Mouse (Mus musculus) CH12.LX (cell line): Measurements from ENCODE around the gene Rnf123. TPM values are rescaled to one million over a fixed set of nuclear protein-coding genes. Genes with fewer than 3 reads are reported as not detected.
A peak's percentile ranks its signal among the peaks of the same experiment; 100 is the strongest.

Experiments used
- DNase-seq: peaks from one replicate; pipeline ENCODE4 v3.0.0-alpha.2; 2013; ENCODE audit errors: extremely low read depth
- H3K27ac ChIP-seq: 2 replicates; pipeline ENCODE4 v1.5.1; 2012; ENCODE audit warnings: low read depth, mild to moderate bottlenecking, control low read depth, moderate library complexity; ENCODE audit not compliant: insufficient read depth
- H3K27me3 ChIP-seq: replicated peaks from 2 replicates; pipeline ENCODE3; 2012; ENCODE audit warnings: inconsistent platforms
- H3K36me3 ChIP-seq, 2 experiments: replicated peaks in 1 of 2; 2 replicates each; pipeline versions ENCODE3 to v1.6.1; 2012; ENCODE audit warnings: inconsistent platforms in 1 of 2, low read length in 1 of 2, mild to moderate bottlenecking in 1 of 2, mixed read lengths in 1 of 2, moderate library complexity in 1 of 2; ENCODE audit not compliant: control insufficient read depth in 1 of 2, insufficient read depth in 1 of 2
- H3K4me1 ChIP-seq, 2 experiments: 2 replicates each; pipeline ENCODE4 v1.6.1; 2012; ENCODE audit warnings: inconsistent platforms in 1 of 2, moderate library complexity in 1 of 2; ENCODE audit not compliant: insufficient read depth in 2 of 2, control insufficient read depth in 1 of 2
- H3K4me2 ChIP-seq: 2 replicates; pipeline ENCODE4 v1.6.1; 2012; ENCODE audit warnings: low read depth, mild to moderate bottlenecking, control low read depth; ENCODE audit not compliant: poor library complexity, insufficient read depth, severe bottlenecking
- H3K4me3 ChIP-seq, 3 experiments: fragments of 150-350 bp in 1 of 3; sonication (generic) in 1 of 3; replicated peaks in 1 of 3; 2 replicates each; pipeline versions ENCODE3 to v1.5.1; 2011 to 2012; ENCODE audit warnings: low read depth in 2 of 3, low read length in 2 of 3, mild to moderate bottlenecking in 2 of 3, moderate library complexity in 2 of 3, control low read depth in 1 of 3, improper control_type of control experiment in 1 of 3, inconsistent platforms in 1 of 3, mixed read lengths in 1 of 3; ENCODE audit not compliant: poor library complexity in 1 of 3
- H3K79me2 ChIP-seq: replicated peaks from 2 replicates; pipeline ENCODE4 v1.6.1; 2012; ENCODE audit warnings: mild to moderate bottlenecking, moderate library complexity; ENCODE audit not compliant: control insufficient read depth, poor library complexity, insufficient read depth, severe bottlenecking; ENCODE audit errors: extremely low read depth
- H3K9ac ChIP-seq: 2 replicates; pipeline ENCODE4 v1.6.1; 2012; ENCODE audit warnings: low read depth, mild to moderate bottlenecking, control low read depth, moderate library complexity; ENCODE audit not compliant: insufficient read depth
- H3K9me3 ChIP-seq: replicated peaks from 2 replicates; pipeline ENCODE3; 2012; ENCODE audit warnings: low read length, inconsistent platforms, mixed read lengths
- BHLHE40 ChIP-seq: IDR thresholded peaks from 2 replicates; pipeline ENCODE4 v1.6.1; 2011; ENCODE audit warnings: mild to moderate bottlenecking, low read depth, low read length, improper control_type of control experiment
- CHD1 ChIP-seq: IDR thresholded peaks from 2 replicates; pipeline ENCODE4 v1.6.1; 2012; ENCODE audit warnings: low read depth, low read length, improper control_type of control experiment, inconsistent platforms
- CHD2 ChIP-seq: IDR thresholded peaks from 2 replicates; pipeline ENCODE4 v1.6.1; 2011; ENCODE audit warnings: low read length, improper control_type of control experiment
- CTCF ChIP-seq, 2 experiments: IDR thresholded peaks in 1 of 2; conservative IDR thresholded peaks in 1 of 2; 2 replicates each; pipeline ENCODE4 v1.5.1; 2011 to 2012; ENCODE audit warnings: low read depth in 2 of 2, low read length in 2 of 2, improper control_type of control experiment in 1 of 2, inconsistent platforms in 1 of 2, mild to moderate bottlenecking in 1 of 2, moderate library complexity in 1 of 2
- E2F4 ChIP-seq: IDR thresholded peaks from 2 replicates; pipeline ENCODE4 v1.6.1; 2011; ENCODE audit warnings: low read depth, low read length, improper control_type of control experiment; ENCODE audit not compliant: insufficient replicate concordance
- ELF1 ChIP-seq: IDR thresholded peaks from 2 replicates; pipeline ENCODE4 v1.6.1; 2014; ENCODE audit warnings: low read depth, mild to moderate bottlenecking, inconsistent platforms, low read length, improper control_type of control experiment
- EP300 ChIP-seq: IDR thresholded peaks from 2 replicates; pipeline ENCODE4 v1.6.1; 2011; ENCODE audit warnings: low read length, improper control_type of control experiment
- ETS1 ChIP-seq: conservative IDR thresholded peaks from 2 replicates; pipeline ENCODE4 v1.6.1; 2012; ENCODE audit warnings: low read depth, mild to moderate bottlenecking, inconsistent platforms, low read length, improper control_type of control experiment, moderate library complexity
- GABPA ChIP-seq: IDR thresholded peaks from 2 replicates; pipeline ENCODE4 v1.6.1; 2012; ENCODE audit warnings: low read depth, low read length, improper control_type of control experiment, inconsistent platforms; ENCODE audit not compliant: insufficient replicate concordance
- HCFC1 ChIP-seq: IDR thresholded peaks from 2 replicates; pipeline ENCODE4 v1.6.1; 2012; ENCODE audit warnings: low read depth, mild to moderate bottlenecking, inconsistent platforms, low read length, improper control_type of control experiment
- IRF4 ChIP-seq: IDR thresholded peaks from 2 replicates; pipeline ENCODE4 v1.6.1; 2014; ENCODE audit warnings: low read depth, mild to moderate bottlenecking, inconsistent platforms, low read length, improper control_type of control experiment
- JUN ChIP-seq: IDR thresholded peaks from 2 replicates; pipeline ENCODE4 v1.6.1; 2011; ENCODE audit warnings: low read depth, mild to moderate bottlenecking, low read length, improper control_type of control experiment, moderate library complexity; ENCODE audit not compliant: insufficient read depth
- JUND ChIP-seq: conservative IDR thresholded peaks from 2 replicates; pipeline ENCODE4 v1.6.1; 2011; ENCODE audit warnings: low read depth, low read length, improper control_type of control experiment
- KAT2A ChIP-seq: IDR thresholded peaks from 2 replicates; pipeline ENCODE4 v1.6.1; 2012; ENCODE audit warnings: low read length, improper control_type of control experiment, inconsistent platforms; ENCODE audit not compliant: insufficient replicate concordance
- MAFK ChIP-seq: IDR thresholded peaks from 2 replicates; pipeline ENCODE4 v1.6.1; 2011; ENCODE audit warnings: low read length, improper control_type of control experiment; ENCODE audit not compliant: insufficient replicate concordance
- MAX ChIP-seq: IDR thresholded peaks from 2 replicates; pipeline ENCODE4 v1.6.1; 2011; ENCODE audit warnings: low read length, improper control_type of control experiment
- MAZ ChIP-seq: IDR thresholded peaks from 2 replicates; pipeline ENCODE4 v1.6.1; 2012; ENCODE audit warnings: low read depth, mild to moderate bottlenecking, inconsistent platforms, low read length, improper control_type of control experiment, moderate library complexity
- MEF2A ChIP-seq: IDR thresholded peaks from 2 replicates; pipeline ENCODE4 v1.6.1; 2014; ENCODE audit warnings: low read depth, mild to moderate bottlenecking, inconsistent platforms, low read length, improper control_type of control experiment, borderline replicate concordance
- MXI1 ChIP-seq: IDR thresholded peaks from 2 replicates; pipeline ENCODE4 v1.6.1; 2011; ENCODE audit warnings: mild to moderate bottlenecking, low read depth, low read length, improper control_type of control experiment
- MYC ChIP-seq: IDR thresholded peaks from 2 replicates; pipeline ENCODE4 v1.6.1; 2011; ENCODE audit warnings: low read depth, mild to moderate bottlenecking, improper control_type of control experiment, low read length
- NELFE ChIP-seq: IDR thresholded peaks from 2 replicates; pipeline ENCODE4 v1.6.1; 2011; ENCODE audit warnings: low read depth, low read length, improper control_type of control experiment
- NRF1 ChIP-seq: IDR thresholded peaks from 2 replicates; pipeline ENCODE4 v1.6.1; 2014; ENCODE audit warnings: low read depth, mild to moderate bottlenecking, inconsistent platforms, low read length, improper control_type of control experiment, moderate library complexity
- PAX5 ChIP-seq: IDR thresholded peaks from 2 replicates; pipeline ENCODE4 v1.6.1; 2012; ENCODE audit warnings: low read length, inconsistent platforms, mixed read lengths
- POLR2A ChIP-seq: IDR thresholded peaks from 2 replicates; pipeline ENCODE4 v1.6.1; 2011; ENCODE audit warnings: low read depth, mild to moderate bottlenecking, improper control_type of control experiment, low read length
- POLR2AphosphoS2 ChIP-seq: IDR thresholded peaks from 2 replicates; pipeline ENCODE4 v1.6.1; 2011; ENCODE audit warnings: low read depth, low read length, improper control_type of control experiment
- RAD21 ChIP-seq: IDR thresholded peaks from 2 replicates; pipeline ENCODE4 v1.6.1; 2011; ENCODE audit warnings: low read depth, mild to moderate bottlenecking, low read length, improper control_type of control experiment, moderate library complexity
- RCOR1 ChIP-seq: conservative IDR thresholded peaks from 2 replicates; pipeline ENCODE4 v1.6.1; 2012; ENCODE audit warnings: low read depth, mild to moderate bottlenecking, inconsistent platforms, low read length, improper control_type of control experiment
- SIN3A ChIP-seq: IDR thresholded peaks from 2 replicates; pipeline ENCODE4 v1.6.1; 2012; ENCODE audit warnings: low read length, improper control_type of control experiment, inconsistent platforms
- SMC3 ChIP-seq: IDR thresholded peaks from 2 replicates; pipeline ENCODE4 v1.6.1; 2011; ENCODE audit warnings: low read depth, low read length, improper control_type of control experiment
- TBP ChIP-seq: conservative IDR thresholded peaks from 2 replicates; pipeline ENCODE4 v1.6.1; 2011; ENCODE audit warnings: low read depth, low read length, improper control_type of control experiment
- TCF12 ChIP-seq: IDR thresholded peaks from 2 replicates; pipeline ENCODE4 v1.6.1; 2014; ENCODE audit warnings: low read depth, mild to moderate bottlenecking, inconsistent platforms, low read length, improper control_type of control experiment
- UBTF ChIP-seq: IDR thresholded peaks from 2 replicates; pipeline ENCODE4 v1.6.1; 2012; ENCODE audit warnings: low read depth, mild to moderate bottlenecking, inconsistent platforms, low read length, improper control_type of control experiment, moderate library complexity
- USF1 ChIP-seq: IDR thresholded peaks from 2 replicates; pipeline ENCODE4 v1.6.1; 2014; ENCODE audit warnings: low read depth, mild to moderate bottlenecking, inconsistent platforms, low read length, improper control_type of control experiment
- USF2 ChIP-seq: conservative IDR thresholded peaks from 2 replicates; pipeline ENCODE4 v1.6.1; 2011; ENCODE audit warnings: low read depth, low read length, improper control_type of control experiment
- ZC3H11A ChIP-seq: IDR thresholded peaks from 2 replicates; pipeline ENCODE4 v1.6.1; 2012; ENCODE audit warnings: low read depth, mild to moderate bottlenecking, inconsistent platforms, low read length, improper control_type of control experiment
- ZKSCAN1 ChIP-seq: IDR thresholded peaks from 2 replicates; pipeline ENCODE4 v1.6.1; 2012; ENCODE audit warnings: low read depth, inconsistent platforms, low read length, improper control_type of control experiment, borderline replicate concordance
- ZMIZ1 ChIP-seq: IDR thresholded peaks from 2 replicates; pipeline ENCODE4 v1.6.1; 2012; ENCODE audit warnings: low read depth, mild to moderate bottlenecking, inconsistent platforms, low read length, improper control_type of control experiment
- ZNF384 ChIP-seq: IDR thresholded peaks from 2 replicates; pipeline ENCODE4 v1.6.1; 2012; ENCODE audit warnings: low read depth, low read length, improper control_type of control experiment, inconsistent platforms
- dilution Hi-C: fragments of 300-500 bp; cut with MboI; formaldehyde crosslinking; loops from 2 replicates; pipeline ENCODE4 v1.14.3; 2020; ENCODE audit warnings: low sequenced_read_pairs; ENCODE audit not compliant: extremely low pct_unique_long_range_greater_than_20kb, extremely low pct_ligation_motif_present
- in situ Hi-C: fragments of 300-500 bp; cut with MboI; formaldehyde crosslinking; loops from 3 replicates; pipeline ENCODE4 v1.14.3; 2019; ENCODE audit warnings: low sequenced_read_pairs, low pct_ligation_motif_present, low pct_unique_long_range_greater_than_20kb, mixed read lengths
- polyA plus RNA-seq: library from polyadenylated mRNA; unstranded; fragments of >175 nt; gene quantifications from 2 replicates; pipeline ENCODE4 v1.2.1, GENCODE M21; 2012; ENCODE audit warnings: low read depth; ENCODE audit not compliant: insufficient read length
- total RNA-seq, 2 experiments: library from RNA; depleted of rRNA; stranded (reverse); fragments of 300-350 nt in 1 of 2; fragments of >200 nt in 1 of 2; gene quantifications; 2 replicates each; pipeline ENCODE4 v1.2.3; 2012 to 2014

The Rnf123 gene
- total and polyA plus RNA-seq, 3 experiments = 10.0 to 50.0 (median 28.8) TPM

DNA sequence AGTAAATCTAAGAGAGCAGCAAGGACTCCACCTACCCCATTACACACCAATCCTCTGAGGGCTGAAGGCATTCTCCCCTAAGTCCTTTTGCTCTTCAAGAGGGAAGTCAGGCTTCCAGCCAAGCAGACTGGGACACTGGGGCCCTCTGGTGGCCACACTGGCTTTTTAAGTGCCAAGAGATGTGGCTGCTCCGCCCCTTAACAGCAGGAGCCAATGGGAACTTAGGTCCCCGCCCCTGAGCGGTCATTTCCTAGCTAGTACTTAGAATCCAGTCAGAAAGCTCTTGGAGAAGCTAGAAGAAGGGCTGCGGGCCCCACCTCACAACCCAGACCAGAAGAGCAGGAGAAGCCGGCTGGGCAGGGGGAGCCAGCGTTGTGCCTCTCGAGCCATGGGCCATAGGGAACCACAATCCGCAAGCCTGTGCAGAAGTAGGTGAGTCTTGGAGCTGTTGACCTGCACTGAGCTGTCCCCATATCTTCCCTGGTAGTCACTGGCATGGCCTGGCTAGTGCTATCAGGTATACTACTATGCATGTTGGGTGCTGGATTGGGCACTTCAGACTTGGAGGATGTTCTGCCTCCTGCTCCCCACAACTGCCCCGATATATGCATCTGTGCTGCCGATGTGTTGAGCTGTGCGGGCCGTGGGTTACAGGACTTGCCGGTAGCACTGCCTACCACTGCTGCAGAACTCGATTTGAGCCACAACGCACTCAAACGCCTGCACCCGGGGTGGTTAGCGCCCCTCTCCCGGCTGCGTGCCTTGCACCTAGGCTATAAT is 30.1 kb downstream of the Rnf123 start, which contains the start of gene Amigo3:
Amigo3 (plus strand) TSS at position 275 of the 780 bp plus-strand sequence.
- H3K27ac ChIP-seq = no peak within 1 kb of the TSS
- H3K27me3 ChIP-seq = no peaks in the 10 kb centered on the region
- in situ Hi-C loops (no loop called here), dilution Hi-C loops (no loop called here)
- H3K9ac ChIP-seq = no peak within 1 kb of the TSS
- TF ChIP-seq ZC3H11A (no peak), TBP (peak; percentile 91), BHLHE40 (no peak), CHD2 (no peak), UBTF (no peak), MAFK (no peak), JUND (no peak), E2F4 (no peak), CHD1 (no peak), MEF2A (no peak), MAZ (no peak), POLR2AphosphoS2 (peak; percentile 70; the same call in 1 of the 2 replicates), EP300 (no peak), SMC3 (peak; percentile 89), POLR2A (peak; percentile 23; the same call in 1 of the 2 replicates), ZNF384 (no peak), JUN (no peak), MXI1 (no peak), RCOR1 (no peak), NELFE (no peak), ZKSCAN1 (no peak), SIN3A (no peak), TCF12 (no peak), PAX5 (no peak), USF1 (no peak), KAT2A (no peak), HCFC1 (no peak; the same call in 1 of the 2 replicates), ELF1 (peak; percentile 53; the same call in 1 of the 2 replicates), CTCF (conservative IDR thresholded peaks at IDR 0.05 in 1 of 2, IDR thresholded peaks at IDR 0.05 in 1 of 2; ENCODE audit: low read depth in 2 of 2, low read length in 2 of 2) (peak; percentile 61 to 95), RAD21 (peak; percentile 79), ETS1 (no peak), NRF1 (no peak), GABPA (no peak), MYC (no peak), MAX (no peak), USF2 (no peak), ZMIZ1 (0 out of 2 replicates have a peak, but pooled peaks have one; percentile 12), IRF4 (no peak)
- H3K36me3 ChIP-seq = peaks cover 72 to 79% of the 10 kb centered on the region in 2 experiments
- H3K79me2 ChIP-seq = no peaks in the 10 kb centered on the region
- H3K9me3 ChIP-seq = no peaks in the 10 kb centered on the region
- H3K4me2 ChIP-seq = no peak within 1 kb of the TSS
- peak; percentile 96 for DNase-seq
- H3K4me1 ChIP-seq = peaks cover 2 to 29% of the 10 kb centered on the region in 2 experiments; a peak in 2 of 4 replicates
- no peak within 1 kb of the TSS for H3K4me3 ChIP-seq
